Mouse (Mus musculus) stomach, adult 2 months (tissue): ENCODE measurements around the gene Ppil6. TPM values are rescaled to one million over a fixed set of nuclear protein-coding genes. Genes with fewer than 3 reads are reported as not detected.

Experiments used
- polyA plus RNA-seq: library from polyadenylated mRNA; depleted of rRNA; stranded (reverse); fragments of >200 nt; gene quantifications from 2 replicates; pipeline ENCODE4 v1.2.3, GENCODE M21; 2012; rRNA removed

Ppil6 gene
- 0.11 and 0.44 TPM in 2 replicates for polyA plus RNA-seq

DNA sequence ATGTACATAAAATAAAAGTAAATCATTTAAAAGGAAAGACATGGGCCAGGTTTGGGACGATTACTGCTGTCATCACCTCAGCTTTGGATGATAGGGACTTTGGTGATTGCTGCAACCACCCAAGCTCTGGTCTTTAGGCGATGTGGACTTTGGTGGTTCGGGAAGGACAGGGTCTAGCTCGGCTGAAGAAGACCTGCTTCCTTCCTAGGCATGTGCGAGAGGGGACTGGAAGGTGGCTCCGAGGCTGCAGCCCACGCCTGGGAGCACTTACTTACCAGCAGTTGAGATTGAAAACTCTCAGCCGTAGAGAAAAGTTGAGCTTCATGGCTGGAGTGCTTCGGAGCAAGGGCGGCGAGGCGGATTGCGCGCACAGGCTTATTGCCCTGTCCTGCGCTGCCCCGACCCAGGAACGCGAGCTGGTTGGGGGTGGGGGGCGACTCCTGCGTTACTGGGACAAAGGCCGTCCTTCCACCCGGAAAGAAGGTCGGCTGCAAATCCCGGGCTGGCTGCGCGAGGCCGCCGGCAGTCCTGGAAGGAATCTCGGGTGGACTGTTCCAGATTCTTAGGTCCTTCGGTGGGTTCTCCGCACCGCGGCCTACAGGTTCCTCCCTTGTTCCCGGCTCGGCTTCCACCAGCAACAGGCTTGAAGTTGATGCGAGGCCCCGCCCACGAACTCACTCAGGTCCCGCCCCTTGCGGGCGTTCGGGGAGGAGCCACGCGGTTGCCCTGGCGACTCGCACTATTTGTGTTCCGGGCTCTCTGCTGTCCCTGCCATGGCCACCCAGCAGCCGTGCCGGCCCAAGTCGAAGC lies at the start of gene Ppil6, which contains the start of gene Smpd2:
TSS of gene Ppil6 (plus strand) at position 732 of the 810 bp plus-strand sequence.
TSS of gene Smpd2 (minus strand) at position 662 of the 810 bp plus-strand sequence.

DNA sequence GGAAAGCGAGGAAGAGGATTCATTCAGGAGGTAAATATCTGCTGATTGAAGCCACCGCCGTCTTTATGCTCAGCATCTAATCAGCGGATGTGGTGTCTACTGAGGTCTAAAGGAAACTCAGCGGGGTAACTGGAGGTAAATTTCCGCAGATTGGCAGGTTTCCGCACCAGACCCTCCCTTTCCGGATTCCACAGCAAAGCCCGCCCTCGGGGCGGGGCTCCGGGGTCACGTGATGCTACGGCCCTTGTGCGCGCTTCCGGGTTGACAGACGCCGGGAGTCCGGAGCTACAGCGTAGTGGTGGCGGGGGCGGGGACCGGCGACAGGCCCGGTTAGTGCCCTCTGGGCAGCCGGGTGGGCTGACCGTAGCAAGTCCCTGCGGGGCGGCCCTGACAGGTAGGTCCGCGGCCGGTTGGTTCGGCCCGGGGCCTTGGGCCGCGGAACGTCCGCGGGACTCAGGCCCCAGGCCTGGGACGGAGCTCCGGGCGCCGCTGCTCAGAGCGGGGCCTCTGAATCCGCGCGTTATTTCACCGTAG lies 40.0 kb upstream of the Ppil6 start, which contains the start of gene Zbtb24:
TSS of gene Zbtb24 (plus strand) at position 247 of the 534 bp plus-strand sequence.

DNA sequence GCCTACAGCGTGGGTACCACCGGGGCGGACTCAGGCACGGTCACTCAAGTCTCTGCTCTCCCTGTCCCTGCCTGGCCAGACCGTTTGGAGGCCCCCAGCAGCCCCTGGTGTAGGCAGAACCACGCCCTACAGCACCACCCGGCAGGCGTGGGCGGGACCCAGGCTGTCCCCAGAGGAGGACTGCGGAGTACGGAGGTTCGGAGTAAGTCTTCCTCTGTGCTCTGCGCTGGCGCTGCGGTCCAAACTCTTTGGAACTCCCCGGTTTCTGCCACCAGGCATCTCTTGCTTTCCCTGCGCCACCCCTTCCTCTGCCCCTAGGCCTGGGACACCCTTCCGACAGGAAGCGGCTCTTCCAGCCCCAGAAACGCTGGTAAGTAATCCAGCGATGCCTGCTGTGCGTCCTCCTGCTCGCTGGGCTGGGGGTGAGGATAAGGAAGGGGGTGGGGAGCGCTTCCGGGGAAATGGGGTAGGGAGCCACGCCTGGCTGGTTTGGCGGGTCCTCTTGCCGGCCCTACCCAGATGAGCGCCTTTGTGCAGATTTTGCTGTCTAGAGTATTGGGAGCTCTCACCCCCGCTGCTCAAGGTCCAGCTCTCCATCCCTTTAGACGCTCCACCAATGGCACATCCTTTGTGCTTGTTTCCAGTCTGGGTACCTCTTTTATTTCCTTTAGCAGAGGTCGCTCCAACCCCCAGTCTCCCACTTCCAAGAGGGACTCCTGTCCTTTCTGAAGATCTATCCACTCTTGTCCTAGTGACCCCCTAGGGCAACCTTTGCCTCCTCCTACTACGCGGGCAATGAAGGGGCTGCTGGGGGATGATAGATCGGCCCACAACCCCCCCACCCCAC lies 13.8 kb upstream of the Ppil6 start, which contains the start of gene Mical1:
TSS of gene Mical1 (plus strand) at position 144 of the 847 bp plus-strand sequence.

DNA sequence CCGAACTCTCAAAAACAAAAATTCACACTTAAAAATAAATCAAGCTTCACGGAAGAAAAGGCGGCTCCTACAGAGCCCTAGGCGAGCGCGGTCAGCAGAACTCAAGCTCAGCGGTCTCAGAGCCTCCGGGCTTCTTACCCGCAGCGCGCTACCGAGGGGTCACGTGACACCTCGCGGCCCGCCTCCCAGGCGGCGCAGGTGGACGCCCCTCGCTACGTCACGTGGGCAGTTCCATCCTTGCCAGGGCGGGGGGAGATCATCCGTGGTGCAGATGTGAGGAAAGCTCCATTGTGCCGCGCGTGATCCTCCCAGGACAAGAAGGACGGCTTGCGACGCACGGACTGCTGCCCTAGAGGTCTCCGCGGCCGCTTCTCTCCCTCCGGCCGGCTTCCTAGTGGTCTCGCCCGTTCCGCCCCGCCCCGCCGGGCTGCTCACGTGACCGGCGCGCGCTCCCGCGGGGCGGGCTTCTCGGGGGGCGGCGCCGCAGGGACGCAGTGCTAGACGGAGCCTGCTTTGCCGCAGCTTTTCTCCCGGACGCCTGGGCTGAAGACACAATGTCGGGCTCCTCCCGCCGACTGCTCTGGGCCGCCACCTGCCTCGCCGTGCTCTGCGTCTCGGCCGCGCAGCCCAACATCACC lies 28.9 kb downstream of the Ppil6 start, which contains the start of gene Cd164:
TSS of gene Cd164 (plus strand) at position 434 of the 638 bp plus-strand sequence.

Other genes starting within 250 kb of the Ppil6 start
- gene Fig4, start 187.2 kb upstream of the Ppil6 start, polyA plus RNA-seq: 3.0 and 3.2 TPM in 2 replicates
- gene Ak9, start 186.5 kb upstream of the Ppil6 start, polyA plus RNA-seq: not detected in 2 replicates
- gene Zbtb24, start 40.1 kb upstream of the Ppil6 start, polyA plus RNA-seq: 4.2 and 4.6 TPM in 2 replicates
- gene Mical1, start 14.1 kb upstream of the Ppil6 start, polyA plus RNA-seq: 20.8 and 22.3 TPM in 2 replicates
- 38.8 and 48.1 TPM in 2 replicates for gene Smpd2, start 70 bp upstream of the Ppil6 start, polyA plus RNA-seq
- 42.3 and 44.8 TPM in 2 replicates for gene Cd164, start 29.0 kb downstream of the Ppil6 start, polyA plus RNA-seq
- 0.06 and 0.17 TPM in 2 replicates for gene Ccdc162, start 226.2 kb downstream of the Ppil6 start, polyA plus RNA-seq